Mouse (Mus musculus) megakaryocyte, embryonic 14.5 days (primary cell): ENCODE results near the gene Cnppd1.

ENCODE experiments used
- FLI1 ChIP-seq: IDR thresholded peaks from 2 replicates; pipeline ENCODE4 v1.6.1; 2012; ENCODE audit warnings: low read length, inconsistent platforms, mixed read lengths
- GATA1 ChIP-seq: IDR thresholded peaks from 3 replicates; pipeline ENCODE4 v1.6.1; 2012; ENCODE audit warnings: mixed read lengths, low read length, inconsistent platforms, borderline replicate concordance

DNA sequence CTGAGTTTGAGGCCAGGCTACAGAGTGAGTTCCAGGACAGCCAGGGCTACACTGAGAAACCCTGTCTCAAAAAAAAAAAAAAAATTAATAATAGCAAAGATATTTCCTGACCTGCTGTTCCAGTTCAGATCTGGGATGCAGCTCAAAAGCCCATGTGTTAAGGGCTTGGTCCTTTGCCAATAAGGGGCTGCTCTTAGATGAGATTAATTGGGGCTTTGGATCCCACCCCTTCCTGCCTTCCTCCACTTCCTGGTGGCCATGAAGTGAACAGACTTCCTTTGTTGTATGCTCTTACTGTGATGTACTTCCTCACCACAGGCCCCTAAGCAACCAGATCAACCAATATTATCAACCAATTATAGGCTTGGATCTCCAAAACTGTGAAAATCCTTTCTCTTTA, 44.6 kb upstream of the Cnppd1 start:
- no peak for TF ChIP-seq FLI1
- no peak for TF ChIP-seq GATA1
